Comparison of ENCODE assay signal across 8 mouse cellular contexts in the genomic region with DNA sequence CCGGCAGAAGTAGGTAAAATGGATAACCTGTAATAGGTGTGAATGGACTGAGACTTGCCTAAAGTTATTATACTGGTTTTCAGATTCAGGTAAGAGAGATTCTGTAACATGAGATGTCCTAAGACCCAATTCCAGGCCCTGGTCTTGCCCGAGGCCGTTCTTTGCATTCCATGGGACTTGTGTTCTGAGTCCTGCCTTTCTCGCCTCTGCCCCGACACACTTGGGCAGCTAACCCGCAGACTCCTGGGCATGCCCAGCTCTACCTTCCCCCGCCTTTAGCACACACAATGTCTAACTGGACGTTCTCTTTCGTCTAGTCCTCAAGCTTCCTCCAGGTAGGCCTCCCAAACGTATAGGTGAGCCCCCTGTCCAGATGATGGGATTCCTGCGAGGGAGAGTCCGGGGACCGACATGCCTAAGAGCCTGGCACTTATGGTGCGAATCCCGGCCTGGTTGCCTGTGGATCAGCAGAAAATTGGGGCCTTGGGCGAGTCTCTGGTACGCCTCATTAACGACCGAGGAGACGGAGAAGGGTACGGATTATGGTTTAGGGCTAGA. TPM values are rescaled to one million over a fixed set of nuclear protein-coding genes. Genes with fewer than 3 reads are reported as not detected.
DNase-seq lines count a peak whose midpoint lies in the region; ATAC-seq lines count a peak whose summit lies in the region.

No protein-coding gene starts in this region.

- DNase-seq in embryo, embryonic 10 days (ENCODE audit: low spot score) = peak; percentile 47
- no peak for DNase-seq in embryo, embryonic 9.5 days (ENCODE audit: extremely low spot score)
- DNase-seq in kidney, postnatal 4 days = peak; percentile 59 to 75
- no peak for DNase-seq in urinary bladder, postnatal 10 days (ENCODE audit: low spot score)
- no peak for DNase-seq in thymus, postnatal 10 days (ENCODE audit: low spot score in 2 of 2)

- peak; percentile 11 for ATAC-seq in CD4-positive, CD25-positive, alpha-beta regulatory T cell, adult 4 months
- peak; percentile 73 for ATAC-seq in erythroid progenitor cell, adult 5-6 weeks (replicated peaks; ENCODE audit: low FRiP score, poor library complexity, severe bottlenecking)
- ATAC-seq in monocyte, adult 5-6 weeks (replicated peaks; ENCODE audit: insufficient number of reproducible peaks, low FRiP score, low TSS enrichment, poor library complexity, severe bottlenecking) = 0 out of 2 replicates have a peak, but pooled peaks have one; percentile 2

RNA-seq across cellular contexts. Expression of a gene that starts 0.5 kb away (rescaled TPM):
- 100 to 1,000 TPM; 105 to 132 TPM for polyA plus RNA-seq in CD4-positive, CD25-positive, alpha-beta regulatory T cell, adult 4 months (2017; shearing (Covaris generic))
- total RNA-seq in erythroid progenitor cell, adult 5-6 weeks (2015; ENCODE audit: low replicate concordance) = 105 and 141 TPM in 2 replicates
- 134 and 143 TPM in 2 replicates for total RNA-seq in erythroid progenitor cell, adult 5-6 weeks (2017; ENCODE audit: low replicate concordance)
- 155 to 183 TPM (median 179 TPM) in 3 replicates for total RNA-seq in monocyte, adult 5-6 weeks (2017)

RNA-seq across cellular contexts. Expression of a gene that starts 34.1 kb away (rescaled TPM):
- 10 to 100 TPM; 16.5 to 18.3 TPM for polyA plus RNA-seq in CD4-positive, CD25-positive, alpha-beta regulatory T cell, adult 4 months (2017; shearing (Covaris generic))
- total RNA-seq in erythroid progenitor cell, adult 5-6 weeks (2015; ENCODE audit: low replicate concordance) = 59.1 and 67.1 TPM in 2 replicates
- total RNA-seq in erythroid progenitor cell, adult 5-6 weeks (2017; ENCODE audit: low replicate concordance) = 48.8 and 89.6 TPM in 2 replicates
- 28.6 to 65.7 TPM (median 40.7 TPM) in 3 replicates for total RNA-seq in monocyte, adult 5-6 weeks (2017)

RNA-seq across cellular contexts. Expression of a gene that starts 47.2 kb away (rescaled TPM):
- not detected for polyA plus RNA-seq in CD4-positive, CD25-positive, alpha-beta regulatory T cell, adult 4 months (2017; shearing (Covaris generic))
- not detected in 2 replicates for total RNA-seq in erythroid progenitor cell, adult 5-6 weeks (2015; ENCODE audit: low replicate concordance)
- not detected in 2 replicates for total RNA-seq in erythroid progenitor cell, adult 5-6 weeks (2017; ENCODE audit: low replicate concordance)
- total RNA-seq in monocyte, adult 5-6 weeks (2017) = 0.38 TPM in 1 of 3 replicates, not detected in the others

RNA-seq across cellular contexts. Expression of a gene that starts 47.4 kb away (rescaled TPM):
- polyA plus RNA-seq in CD4-positive, CD25-positive, alpha-beta regulatory T cell, adult 4 months (2017; shearing (Covaris generic)) = 1 to 10 TPM; 4.4 to 4.5 TPM
- not detected in 2 replicates for total RNA-seq in erythroid progenitor cell, adult 5-6 weeks (2015; ENCODE audit: low replicate concordance)
- total RNA-seq in erythroid progenitor cell, adult 5-6 weeks (2017; ENCODE audit: low replicate concordance) = 0.30 TPM in 1 of 2 replicates, not detected in the other
- 0.43 to 3.9 TPM (median 0.67 TPM) in 3 replicates for total RNA-seq in monocyte, adult 5-6 weeks (2017)

Comparison
In these comparisons a context has a peak if more than half of its experiments do, and no peak if none do; other contexts are left out.
1. DNase-seq: peak in embryo, embryonic 10 days (single experiment) and kidney, postnatal 4 days (2 of 2); none in embryo, embryonic 9.5 days (single experiment), urinary bladder, postnatal 10 days (single experiment) and thymus, postnatal 10 days (0 of 2).
2. ATAC-seq: peak in every context shown above with its lines; median percentile 73 in erythroid progenitor cell, adult 5-6 weeks; 11 in CD4-positive, CD25-positive, alpha-beta regulatory T cell, adult 4 months; 2 in monocyte, adult 5-6 weeks.